Mouse (Mus musculus) brain, adult 10 weeks (tissue): Measurements from ENCODE around the gene Jade1. TPM values are rescaled to one million over a fixed set of nuclear protein-coding genes. Genes with fewer than 3 reads are reported as not detected.

Source experiments
- polyA plus RNA-seq: library from polyadenylated mRNA; stranded (reverse); fragments of 350-450 nt; fragmentation: Illumina TruSeq; extraction: RNeasy Lipid Tissue Mini Kit (QIAGEN cat#74804); gene quantifications from one replicate; pipeline ENCODE4 v1.2.3, GENCODE M21; 2015; ENCODE audit warnings: low read depth, low replicate concordance

Jade1 gene
- polyA plus RNA-seq: 33.6 TPM

GRCm38 (mm10) chr3:41555491-41556381 is at the start of gene Jade1:
Gene Jade1, plus strand, starts transcription at chr3:41555731.

Other genes with a start within 250 kb of the Jade1 start
- 12.6 TPM for gene Sclt1, start 186.8 kb downstream of the Jade1 start, polyA plus RNA-seq
- 15.1 TPM for gene D3Ertd751e, start 186.9 kb downstream of the Jade1 start, polyA plus RNA-seq